Mouse (Mus musculus): ENCODE data around the gene Gsto2. TPM values are rescaled to one million over a fixed set of nuclear protein-coding genes. Genes with fewer than 3 reads are reported as not detected.

Gene Gsto2
- total and polyA plus RNA-seq, 2 experiments from 2014 or later, result 1.7 to 11.4 TPM

DNA sequence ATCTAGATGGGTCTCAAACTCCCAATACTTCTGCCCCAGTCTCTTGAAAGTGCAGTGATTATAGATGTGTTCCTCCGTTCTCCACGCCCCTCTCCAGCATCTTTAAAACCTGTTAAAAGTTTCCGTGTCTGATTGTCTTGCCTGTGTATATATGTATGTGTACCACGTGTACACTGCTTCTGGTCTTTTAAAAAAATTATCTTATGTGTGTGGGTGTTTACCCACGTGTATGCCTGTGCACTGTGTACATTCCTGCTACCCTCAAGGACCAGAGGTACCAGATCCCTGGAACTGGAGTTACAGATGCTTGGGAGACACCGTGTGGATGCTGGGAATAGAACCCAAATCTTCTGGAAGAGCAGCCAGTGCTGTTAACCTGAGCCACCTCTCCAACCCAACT lies 70.2 kb downstream of the Gsto2 start:
- no peak overlapping the region for H3K27ac ChIP-seq (ENCODE audit: low read depth)
- no peak overlapping the region for H3K4me3 ChIP-seq (ENCODE audit: low read depth, low read length)
- no peak for TF ChIP-seq EP300 (IDR thresholded peaks at IDR 0.05; ENCODE audit: low read depth)
- TF ChIP-seq CTCF (IDR thresholded peaks at IDR 0.05; ENCODE audit: low read depth), result no peak
- WGBS, result 77% methylated on average over 6 of the region's 6 CpGs
- ATAC-seq (ENCODE audit: insufficient read depth, low read depth) (no peak), DNase-seq (ENCODE audit: low spot score) (no peak)
- no peak overlapping the region for H3K9ac ChIP-seq (replicated peaks; ENCODE audit: low read depth, low read length)
- H3K4me1 ChIP-seq (ENCODE audit: control insufficient read depth, insufficient read depth), result peaks cover 6% of the 10 kb centered on the region; the same call in 1 of the 2 replicates
- H3K4me2 ChIP-seq (ENCODE audit: low read depth, low read length), result no peak overlapping the region
- no peaks in the 10 kb centered on the region for H3K36me3 ChIP-seq (replicated peaks; ENCODE audit: control insufficient read depth, insufficient read depth, low read length)
- no peaks in the 10 kb centered on the region for H3K9me3 ChIP-seq (replicated peaks; ENCODE audit: control insufficient read depth, low read length)
- H3K27me3 ChIP-seq (ENCODE audit: control insufficient read depth, insufficient read depth, low read length), result peaks cover 9% of the 10 kb centered on the region

Small RNA genes within 50 kb of the gene (microRNA-seq; reads per million reads assigned to microRNA genes)
- gene Gm22240, result not detected

Other genes starting within 250 kb of the Gsto2 start
- 2.0 TPM in 1 of 2 replicates, not detected in the other for gene Col17a1, start 173.4 kb upstream of the Gsto2 start, total RNA-seq (2014; rRNA removed; ENCODE audit: low replicate concordance)
- 0.26 and 0.27 TPM in 2 replicates for gene Col17a1, start 173.4 kb upstream of the Gsto2 start, polyA plus RNA-seq (2015; fragmentation: Nextera tagmentation; extraction: Ambion mirVana)
- 61.9 and 62.1 TPM in 2 replicates for gene Sfr1, start 133.9 kb upstream of the Gsto2 start, total RNA-seq (2014; rRNA removed; ENCODE audit: low replicate concordance)
- gene Sfr1, start 133.9 kb upstream of the Gsto2 start, polyA plus RNA-seq (2015; fragmentation: Nextera tagmentation; extraction: Ambion mirVana), result 151 and 175 TPM in 2 replicates
- 136 and 146 TPM in 2 replicates for gene Gsto1, start 10.6 kb upstream of the Gsto2 start, total RNA-seq (2014; rRNA removed; ENCODE audit: low replicate concordance)
- gene Gsto1, start 10.6 kb upstream of the Gsto2 start, polyA plus RNA-seq (2015; fragmentation: Nextera tagmentation; extraction: Ambion mirVana), result 127 and 140 TPM in 2 replicates
- 0.08 TPM in 1 of 2 replicates, not detected in the other for gene Cfap43, start 53.8 kb downstream of the Gsto2 start, total RNA-seq (2014; rRNA removed; ENCODE audit: low replicate concordance)
- gene Cfap43, start 53.8 kb downstream of the Gsto2 start, polyA plus RNA-seq (2015; fragmentation: Nextera tagmentation; extraction: Ambion mirVana), result 0.15 and 0.43 TPM in 2 replicates
- gene Itprip, start 53.8 kb downstream of the Gsto2 start, total RNA-seq (2014; rRNA removed; ENCODE audit: low replicate concordance), result 27.2 and 30.1 TPM in 2 replicates
- gene Itprip, start 53.8 kb downstream of the Gsto2 start, polyA plus RNA-seq (2015; fragmentation: Nextera tagmentation; extraction: Ambion mirVana), result 9.5 and 10.5 TPM in 2 replicates
- not detected in 2 replicates for gene Cfap58, start 72.1 kb downstream of the Gsto2 start, total RNA-seq (2014; rRNA removed; ENCODE audit: low replicate concordance)
- 0.04 and 0.18 TPM in 2 replicates for gene Cfap58, start 72.1 kb downstream of the Gsto2 start, polyA plus RNA-seq (2015; fragmentation: Nextera tagmentation; extraction: Ambion mirVana)